Mouse (Mus musculus): ENCODE results near the gene Ube2k. TPM values are rescaled to one million over a fixed set of nuclear protein-coding genes. Genes with fewer than 3 reads are reported as not detected.

Gene Ube2k
- polyA plus RNA-seq, 1 experiment from 2014 or later: 114 TPM

DNA sequence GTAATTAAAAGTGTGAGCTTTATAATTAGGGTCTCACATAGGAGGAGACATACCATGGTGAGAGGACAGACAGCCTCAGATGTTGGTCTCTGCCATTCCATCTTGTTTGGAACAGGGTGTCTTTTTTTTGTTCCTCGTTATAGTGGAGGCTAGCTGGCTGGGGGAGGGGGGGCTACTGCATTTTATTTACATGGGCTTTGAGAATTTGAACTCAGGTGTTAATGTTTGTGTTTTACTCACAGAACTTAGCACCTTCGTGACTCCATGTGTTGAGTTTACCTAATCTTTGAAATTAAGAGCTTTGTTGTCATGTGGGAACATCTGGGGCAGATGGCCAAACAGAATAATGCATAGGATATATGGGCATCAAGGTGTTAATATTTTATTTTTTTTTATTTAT, 7.6 kb downstream of the Ube2k start:
- WGBS (ENCODE audit: insufficient replicate concordance): 90% methylated on average over 2 of the region's 2 CpGs

DNA sequence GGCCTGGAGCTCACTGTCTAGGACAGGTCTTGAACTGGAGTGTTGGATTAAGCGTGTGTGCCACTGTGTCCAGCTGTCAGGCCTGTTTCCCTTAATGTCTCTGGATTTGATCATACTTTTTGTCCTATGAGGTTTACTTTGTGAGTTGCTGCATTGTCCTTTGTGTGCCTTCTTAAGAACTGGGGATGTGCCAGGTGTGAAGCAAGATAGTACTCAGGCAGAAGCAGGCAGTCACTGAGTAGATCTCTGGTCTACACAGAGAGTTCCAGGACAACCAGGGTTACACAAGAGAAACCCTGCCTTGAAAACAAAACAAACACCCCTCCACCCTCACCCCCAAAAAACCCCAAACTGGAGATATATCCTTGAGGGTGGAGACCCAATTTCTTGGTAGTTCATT, 12.6 kb downstream of the Ube2k start:
- Histone ChIP-seq H3K4me1 (ENCODE audit: control insufficient read depth, insufficient read depth, low read length) (peaks cover 2% of the 10 kb centered on the region; the same call in 1 of the 2 replicates), H3K9ac (ENCODE audit: low read depth, low read length) (no peak overlapping the region), H3K27ac (ENCODE audit: low read depth, low read length) (no peak overlapping the region), H3K4me3 (ENCODE audit: low read depth, low read length) (no peak overlapping the region), H3K4me2 (no peak overlapping the region), H3K27me3 (ENCODE audit: control insufficient read depth, insufficient read depth, low read length) (no peaks in the 10 kb centered on the region), H3K9me3 (replicated peaks; ENCODE audit: control insufficient read depth, low read length) (no peaks in the 10 kb centered on the region), H3K36me3 (ENCODE audit: control insufficient read depth, insufficient read depth, low read length) (no peaks in the 10 kb centered on the region)
- no peak for ATAC-seq (replicated peaks; ENCODE audit: insufficient number of reproducible peaks, low FRiP score, low TSS enrichment)
- WGBS (ENCODE audit: insufficient replicate concordance): 81% methylated on average over 1 of the region's 1 CpGs

More for the DNA sequence above, 7.6 kb downstream of the Ube2k start:
- Histone ChIP-seq H3K4me3 (ENCODE audit: low read depth, low read length) (no peak overlapping the region), H3K9ac (ENCODE audit: low read depth, low read length) (no peak overlapping the region), H3K9me3 (replicated peaks; ENCODE audit: control insufficient read depth, low read length) (no peaks in the 10 kb centered on the region), H3K4me1 (ENCODE audit: control insufficient read depth, insufficient read depth, low read length) (no peaks in the 10 kb centered on the region), H3K27me3 (ENCODE audit: control insufficient read depth, insufficient read depth, low read length) (no peaks in the 10 kb centered on the region), H3K36me3 (ENCODE audit: control insufficient read depth, insufficient read depth, low read length) (no peaks in the 10 kb centered on the region), H3K27ac (ENCODE audit: low read depth, low read length) (no peak overlapping the region), H3K4me2 (no peak overlapping the region)
- ATAC-seq (replicated peaks; ENCODE audit: insufficient number of reproducible peaks, low FRiP score, low TSS enrichment): no peak

DNA sequence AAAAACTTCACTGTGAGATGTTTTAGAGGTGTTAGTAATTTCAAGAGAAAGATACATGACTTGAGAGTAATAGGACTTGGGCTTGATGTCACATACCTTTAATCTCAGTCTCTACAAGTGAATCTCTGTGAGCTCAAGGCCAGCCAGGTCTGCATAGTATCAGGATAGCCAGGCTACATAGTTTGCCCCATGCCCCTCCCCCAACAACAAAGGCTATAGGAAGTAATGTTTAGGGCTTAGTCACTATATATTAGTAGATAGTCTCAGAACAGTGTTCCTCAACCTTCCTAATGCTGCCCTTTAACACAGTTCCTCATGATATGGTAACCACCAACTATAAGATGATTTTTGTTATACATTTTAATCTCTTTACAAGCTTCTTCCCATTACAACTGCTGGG, 20.1 kb downstream of the Ube2k start:
- H3K9me3 ChIP-seq (replicated peaks; ENCODE audit: control insufficient read depth, low read length): no peaks in the 10 kb centered on the region
- H3K4me1 ChIP-seq (ENCODE audit: control insufficient read depth, insufficient read depth, low read length): peaks cover 8% of the 10 kb centered on the region
- H3K36me3 ChIP-seq (ENCODE audit: control insufficient read depth, insufficient read depth, low read length): no peaks in the 10 kb centered on the region
- no peak overlapping the region for H3K4me2 ChIP-seq
- H3K27me3 ChIP-seq (ENCODE audit: control insufficient read depth, insufficient read depth, low read length): no peaks in the 10 kb centered on the region
- no peak overlapping the region for H3K9ac ChIP-seq (ENCODE audit: low read depth, low read length)
- no peak overlapping the region for H3K4me3 ChIP-seq (ENCODE audit: low read depth, low read length)
- ATAC-seq (replicated peaks; ENCODE audit: insufficient number of reproducible peaks, low FRiP score, low TSS enrichment): no peak
- no peak overlapping the region for H3K27ac ChIP-seq (ENCODE audit: low read depth, low read length)

DNA sequence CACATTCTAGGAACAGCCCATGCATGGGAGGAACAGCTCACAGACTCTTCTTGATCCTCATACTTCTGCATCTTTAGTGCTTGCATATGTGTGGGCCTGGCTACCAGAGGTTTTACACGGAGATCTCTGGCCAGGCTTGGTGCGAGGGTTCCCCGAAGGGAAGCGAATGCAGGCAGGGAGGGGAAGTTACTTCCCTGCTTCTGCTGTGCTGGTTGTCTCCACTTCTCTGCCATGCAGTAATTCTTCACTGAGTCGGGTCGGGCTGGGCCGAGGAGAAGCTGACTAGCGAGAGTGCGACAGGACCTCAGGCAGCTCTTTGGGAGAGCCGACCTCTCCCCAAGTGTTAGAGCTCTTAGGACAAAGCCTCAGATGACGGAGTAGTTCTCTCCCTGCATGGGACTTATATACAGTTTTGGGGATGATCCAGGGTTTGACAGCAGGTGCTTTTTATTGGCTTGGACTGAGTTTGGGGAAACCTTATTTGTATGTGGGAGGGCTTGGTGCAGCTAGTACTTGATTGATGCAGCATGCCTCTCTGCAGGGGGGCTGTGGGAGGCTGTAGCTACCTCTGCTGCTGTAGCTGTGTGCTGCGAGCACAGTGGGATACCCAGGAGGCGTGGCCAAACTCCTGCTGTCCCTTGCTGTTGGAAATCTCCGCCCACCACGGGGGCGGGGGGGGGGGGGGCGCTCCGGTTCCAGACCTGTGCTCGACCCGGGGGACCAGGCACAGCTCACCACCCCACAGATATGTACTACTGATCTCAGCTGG, 24.3 kb downstream of the Ube2k start:
- WGBS (ENCODE audit: insufficient replicate concordance): 41% methylated on average over 20 of the region's 20 CpGs
- Histone ChIP-seq H3K4me1 (ENCODE audit: control insufficient read depth, insufficient read depth, low read length) (peaks cover 8% of the 10 kb centered on the region), H3K4me3 (ENCODE audit: low read depth, low read length) (no peak overlapping the region), H3K36me3 (ENCODE audit: control insufficient read depth, insufficient read depth, low read length) (no peaks in the 10 kb centered on the region), H3K27ac (ENCODE audit: low read depth, low read length) (no peak overlapping the region), H3K27me3 (ENCODE audit: control insufficient read depth, insufficient read depth, low read length) (no peaks in the 10 kb centered on the region), H3K9me3 (replicated peaks; ENCODE audit: control insufficient read depth, low read length) (no peaks in the 10 kb centered on the region), H3K4me2 (no peak overlapping the region; the same call in 1 of the 2 replicates), H3K9ac (ENCODE audit: low read depth, low read length) (no peak overlapping the region)
- no peak for ATAC-seq (replicated peaks; ENCODE audit: insufficient number of reproducible peaks, low FRiP score, low TSS enrichment)

DNA sequence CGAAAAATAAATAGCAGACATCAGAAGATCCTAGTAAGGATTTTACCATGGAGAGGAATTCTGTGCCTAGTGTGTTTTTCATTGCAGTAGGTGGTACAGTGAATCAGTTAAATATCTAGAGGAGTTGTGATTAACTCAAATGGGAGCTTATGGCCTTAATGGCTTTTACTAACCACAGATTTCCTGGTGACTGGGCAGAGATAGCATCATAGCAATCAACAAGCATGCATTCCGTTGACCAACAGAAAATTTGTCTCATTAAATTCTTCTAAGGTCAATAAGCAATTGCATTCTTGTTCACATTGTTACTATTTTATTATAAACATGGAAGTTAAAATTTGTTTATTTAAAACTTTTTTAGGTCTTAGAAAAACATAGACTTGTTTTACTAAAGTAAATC, 28.5 kb downstream of the Ube2k start:
- no peak overlapping the region for H3K9ac ChIP-seq (ENCODE audit: low read depth, low read length)
- peaks cover 8% of the 10 kb centered on the region for H3K4me1 ChIP-seq (ENCODE audit: control insufficient read depth, insufficient read depth, low read length)
- H3K9me3 ChIP-seq (replicated peaks; ENCODE audit: control insufficient read depth, low read length): no peaks in the 10 kb centered on the region
- H3K4me2 ChIP-seq: no peak overlapping the region
- ATAC-seq (replicated peaks; ENCODE audit: insufficient number of reproducible peaks, low FRiP score, low TSS enrichment): no peak
- H3K4me3 ChIP-seq (ENCODE audit: low read depth, low read length): no peak overlapping the region
- no peaks in the 10 kb centered on the region for H3K36me3 ChIP-seq (ENCODE audit: control insufficient read depth, insufficient read depth, low read length)
- no peaks in the 10 kb centered on the region for H3K27me3 ChIP-seq (ENCODE audit: control insufficient read depth, insufficient read depth, low read length)
- no peak overlapping the region for H3K27ac ChIP-seq (ENCODE audit: low read depth, low read length)
- WGBS (ENCODE audit: insufficient replicate concordance): 79% methylated on average over 2 of the region's 2 CpGs

DNA sequence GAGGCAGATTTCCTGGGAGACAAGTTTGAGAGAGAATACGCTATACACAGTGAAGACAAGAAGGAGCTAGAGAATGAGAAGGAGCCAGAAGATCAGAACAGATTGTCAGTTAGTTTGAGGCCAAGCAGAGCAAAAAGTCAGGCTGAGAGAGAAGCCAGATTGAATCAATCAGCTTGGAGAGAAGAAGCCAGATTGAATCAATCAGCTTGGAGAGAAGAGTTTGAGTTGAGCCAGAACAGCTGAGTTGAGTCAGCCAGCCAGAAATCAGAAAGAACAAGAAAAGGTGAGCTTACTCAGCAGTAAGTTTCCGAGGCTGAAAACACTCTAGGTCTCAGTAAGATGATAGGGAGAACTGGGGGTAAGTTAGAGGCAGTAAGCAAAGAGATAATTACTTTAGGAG, 37.8 kb downstream of the Ube2k start:
- H3K36me3 ChIP-seq (ENCODE audit: control insufficient read depth, insufficient read depth, low read length): no peaks in the 10 kb centered on the region; the same call in 1 of the 2 replicates

DNA sequence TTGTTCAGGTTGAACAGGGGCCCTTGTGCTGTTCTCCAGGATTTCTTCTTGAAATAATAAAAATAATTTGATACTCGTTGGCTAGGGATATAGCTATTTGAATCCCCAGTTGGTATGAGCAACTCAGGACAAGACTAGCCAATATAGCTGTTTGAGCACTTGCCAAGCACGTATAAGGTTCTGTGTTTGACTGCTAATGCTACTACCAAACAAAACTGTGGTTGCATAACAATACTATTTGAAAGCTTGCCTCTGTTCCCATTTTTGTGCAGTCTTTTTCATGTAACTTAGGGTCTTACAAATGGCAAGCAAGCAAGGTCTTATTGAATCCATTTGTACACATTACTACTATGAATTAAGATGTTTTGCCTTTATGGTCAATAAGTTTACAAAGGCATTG, 38.9 kb downstream of the Ube2k start:
- WGBS (ENCODE audit: insufficient replicate concordance): 88% methylated on average over 2 of the region's 2 CpGs
- no peak overlapping the region for H3K4me2 ChIP-seq
- H3K27ac ChIP-seq (ENCODE audit: low read depth, low read length): no peak overlapping the region
- H3K4me1 ChIP-seq (ENCODE audit: control insufficient read depth, insufficient read depth, low read length): no peaks in the 10 kb centered on the region; the same call in 1 of the 2 replicates
- no peak overlapping the region for H3K4me3 ChIP-seq (ENCODE audit: low read depth, low read length)
- H3K27me3 ChIP-seq (ENCODE audit: control insufficient read depth, insufficient read depth, low read length): no peaks in the 10 kb centered on the region
- H3K36me3 ChIP-seq (ENCODE audit: control insufficient read depth, insufficient read depth, low read length): no peaks in the 10 kb centered on the region; the same call in 1 of the 2 replicates
- H3K9ac ChIP-seq (ENCODE audit: low read depth, low read length): no peak overlapping the region
- ATAC-seq (replicated peaks; ENCODE audit: insufficient number of reproducible peaks, low FRiP score, low TSS enrichment): no peak
- no peaks in the 10 kb centered on the region for H3K9me3 ChIP-seq (replicated peaks; ENCODE audit: control insufficient read depth, low read length)

More for the DNA sequence above, 37.8 kb downstream of the Ube2k start:
- Histone ChIP-seq H3K27me3 (ENCODE audit: control insufficient read depth, insufficient read depth, low read length) (no peaks in the 10 kb centered on the region), H3K4me3 (ENCODE audit: low read depth, low read length) (no peak overlapping the region), H3K9ac (ENCODE audit: low read depth, low read length) (no peak overlapping the region), H3K4me1 (ENCODE audit: control insufficient read depth, insufficient read depth, low read length) (no peaks in the 10 kb centered on the region; the same call in 1 of the 2 replicates), H3K9me3 (replicated peaks; ENCODE audit: control insufficient read depth, low read length) (no peaks in the 10 kb centered on the region), H3K4me2 (no peak overlapping the region), H3K27ac (ENCODE audit: low read depth, low read length) (no peak overlapping the region)
- 83% methylated on average over 2 of the region's 2 CpGs for WGBS (ENCODE audit: insufficient replicate concordance)
- no peak for ATAC-seq (replicated peaks; ENCODE audit: insufficient number of reproducible peaks, low FRiP score, low TSS enrichment)

DNA sequence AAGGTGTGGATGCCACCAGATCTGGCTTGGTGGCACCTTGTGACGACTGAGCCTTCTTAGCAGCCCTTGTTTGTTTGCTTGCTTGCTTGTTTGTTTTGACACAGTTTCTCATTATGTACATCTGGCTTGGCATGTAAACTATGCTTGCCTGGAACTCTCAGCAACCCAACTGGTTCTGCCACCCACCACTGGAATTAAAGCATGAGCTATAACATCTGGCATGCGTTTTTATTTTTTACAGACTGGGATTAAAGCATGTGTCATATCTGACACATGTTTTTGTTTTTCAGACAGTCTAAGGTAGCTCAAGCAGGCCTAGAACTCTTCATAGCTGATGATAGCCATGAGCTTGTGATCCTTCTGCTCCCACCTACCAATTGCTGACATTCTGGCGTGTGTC, 41.5 kb downstream of the Ube2k start:
- ATAC-seq (replicated peaks; ENCODE audit: insufficient number of reproducible peaks, low FRiP score, low TSS enrichment): no peak
- H3K36me3 ChIP-seq (ENCODE audit: control insufficient read depth, insufficient read depth, low read length): no peaks in the 10 kb centered on the region
- no peaks in the 10 kb centered on the region for H3K27me3 ChIP-seq (ENCODE audit: control insufficient read depth, insufficient read depth, low read length)
- no peak overlapping the region for H3K4me3 ChIP-seq (ENCODE audit: low read depth, low read length)
- H3K4me1 ChIP-seq (ENCODE audit: control insufficient read depth, insufficient read depth, low read length): no peaks in the 10 kb centered on the region; the same call in 1 of the 2 replicates
- no peaks in the 10 kb centered on the region for H3K9me3 ChIP-seq (replicated peaks; ENCODE audit: control insufficient read depth, low read length)
- no peak overlapping the region for H3K27ac ChIP-seq (ENCODE audit: low read depth, low read length)
- 83% methylated on average over 3 of the region's 3 CpGs for WGBS (ENCODE audit: insufficient replicate concordance)
- H3K4me2 ChIP-seq: no peak overlapping the region
- H3K9ac ChIP-seq (ENCODE audit: low read depth, low read length): no peak overlapping the region

DNA sequence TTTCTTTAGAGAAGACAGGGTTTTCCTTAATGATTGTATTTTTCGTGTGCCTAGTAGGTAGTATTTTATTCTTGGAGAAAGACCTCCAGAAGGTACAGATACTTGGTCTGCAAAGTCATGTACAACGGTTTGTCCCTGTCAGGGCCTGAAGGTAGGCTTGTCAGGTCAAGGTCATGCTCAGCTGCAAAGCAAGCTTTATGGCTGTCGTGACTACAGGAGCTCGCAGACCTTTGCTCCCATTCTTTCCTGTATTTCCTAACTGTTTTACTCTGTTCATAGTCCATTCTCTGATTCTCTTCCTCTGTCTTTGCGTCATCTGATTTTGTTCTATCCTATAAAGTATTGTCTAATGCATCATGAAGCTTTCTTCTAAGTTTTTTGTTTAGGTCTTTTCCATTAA, 49.3 kb downstream of the Ube2k start:
- no peak for ATAC-seq (replicated peaks; ENCODE audit: insufficient number of reproducible peaks, low FRiP score, low TSS enrichment)
- no peak overlapping the region for H3K27ac ChIP-seq (ENCODE audit: low read depth, low read length)
- H3K4me2 ChIP-seq: no peak overlapping the region
- H3K9me3 ChIP-seq (replicated peaks; ENCODE audit: control insufficient read depth, low read length): no peaks in the 10 kb centered on the region
- peaks cover 6% of the 10 kb centered on the region for H3K36me3 ChIP-seq (ENCODE audit: control insufficient read depth, insufficient read depth, low read length)
- no peaks in the 10 kb centered on the region for H3K27me3 ChIP-seq (ENCODE audit: control insufficient read depth, insufficient read depth, low read length)
- H3K9ac ChIP-seq (ENCODE audit: low read depth, low read length): no peak overlapping the region
- no peak overlapping the region for H3K4me3 ChIP-seq (ENCODE audit: low read depth, low read length)
- H3K4me1 ChIP-seq (ENCODE audit: control insufficient read depth, insufficient read depth, low read length): no peaks in the 10 kb centered on the region
- WGBS (ENCODE audit: insufficient replicate concordance): 83% methylated on average over 5 of the region's 5 CpGs
